Mouse (Mus musculus) c-Kit-positive CD71-negative TER-119-negative erythroid progenitor cells, embryonic 14.5 days (primary cell): ENCODE data around the gene Pde4d.

ENCODE experiments used
- DNase-seq: peaks from one replicate; pipeline ENCODE4 v3.0.0-alpha.2; 2013; ENCODE audit warnings: low read depth

Pde4d gene

DNA sequence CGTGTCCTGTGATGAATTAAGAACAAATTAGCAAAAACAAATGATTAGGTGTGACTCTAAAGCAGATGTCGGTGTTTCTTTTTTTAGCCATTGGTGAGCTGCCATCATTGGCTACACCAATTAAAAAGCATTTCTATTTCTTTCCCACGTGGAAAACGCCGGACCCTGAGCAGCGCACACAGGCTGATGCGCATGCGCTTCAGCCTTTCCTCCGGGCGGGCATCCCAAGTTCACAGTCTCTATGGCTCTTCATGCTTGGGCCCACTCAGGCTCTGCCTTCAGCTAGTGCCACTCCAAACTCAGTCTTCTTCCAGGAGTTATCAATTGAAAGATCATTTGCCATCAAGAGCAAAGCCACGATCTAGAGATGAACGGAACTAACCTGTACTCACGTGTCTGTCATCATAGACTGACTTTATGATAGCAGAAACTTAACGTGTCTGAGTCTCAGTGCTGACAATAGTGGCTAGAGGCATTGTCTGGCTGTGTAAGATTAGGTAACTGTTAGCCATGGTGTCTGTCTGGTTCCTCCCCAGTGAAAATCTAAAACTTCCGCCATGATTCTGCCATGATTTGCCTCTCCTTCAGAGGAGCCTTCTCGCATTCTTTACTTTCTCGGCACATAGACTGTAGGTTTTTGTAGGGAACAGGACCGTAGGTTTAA lies 1175.8 kb downstream of the Pde4d start:
- DNase-seq = no peak

DNA sequence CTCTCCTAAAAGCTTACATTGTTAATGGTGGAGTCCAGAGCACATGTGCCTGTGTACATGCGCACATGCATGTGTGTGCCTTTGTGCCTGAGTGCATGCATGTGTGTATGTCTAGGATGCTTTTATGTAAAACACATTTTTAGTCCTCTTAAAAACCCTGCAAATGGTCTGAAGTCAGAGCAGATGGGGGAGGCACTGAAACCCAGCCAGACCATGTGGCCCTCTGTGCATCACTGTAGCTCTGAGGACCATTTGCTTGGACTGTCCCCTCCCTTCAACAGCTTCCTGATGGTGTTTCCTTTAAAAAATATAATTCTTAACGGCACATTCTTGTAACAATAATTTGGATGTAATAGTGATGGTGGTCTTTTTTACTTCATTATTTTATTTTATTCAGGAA lies 1177.5 kb downstream of the Pde4d start:
- DNase-seq = no peak

DNA sequence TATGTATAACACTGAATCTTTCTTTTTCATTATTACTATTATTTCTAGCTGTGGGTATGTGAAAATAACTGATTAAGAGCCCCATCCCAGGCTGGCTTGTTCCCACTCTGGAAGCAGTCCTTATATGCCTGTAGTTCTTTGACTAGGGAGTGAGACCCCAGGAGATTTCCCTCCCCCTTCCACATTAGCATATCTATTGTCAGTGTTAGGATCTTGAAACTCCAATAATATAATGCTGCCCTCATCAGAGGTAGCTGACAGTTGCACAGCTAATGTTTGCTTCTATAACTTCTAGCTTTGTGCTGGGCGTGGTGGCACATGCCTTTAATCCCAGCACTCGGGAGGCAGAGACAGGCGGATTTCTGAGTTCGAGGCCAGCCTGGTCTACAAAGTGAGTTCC lies 1178.9 kb downstream of the Pde4d start:
- no peak for DNase-seq

GRCm38 (mm10) chr13:109629216-109629615 lies 1179.5 kb downstream of the Pde4d start:
- DNase-seq = no peak

- no peak for DNase-seq
Observed at GRCm38 (mm10) chr13:109631399-109632026, 1181.8 kb downstream of the Pde4d start.

GRCm38 (mm10) chr13:109632387-109633036 lies 1182.8 kb downstream of the Pde4d start:
- DNase-seq = no peak

GRCm38 (mm10) chr13:109633037-109633418 lies 1183.3 kb downstream of the Pde4d start:
- DNase-seq = no peak

GRCm38 (mm10) chr13:109635901-109636520 lies 1186.3 kb downstream of the Pde4d start:
- no peak for DNase-seq

- DNase-seq = no peak
Observed at GRCm38 (mm10) chr13:109638273-109638672, 1188.5 kb downstream of the Pde4d start.

DNA sequence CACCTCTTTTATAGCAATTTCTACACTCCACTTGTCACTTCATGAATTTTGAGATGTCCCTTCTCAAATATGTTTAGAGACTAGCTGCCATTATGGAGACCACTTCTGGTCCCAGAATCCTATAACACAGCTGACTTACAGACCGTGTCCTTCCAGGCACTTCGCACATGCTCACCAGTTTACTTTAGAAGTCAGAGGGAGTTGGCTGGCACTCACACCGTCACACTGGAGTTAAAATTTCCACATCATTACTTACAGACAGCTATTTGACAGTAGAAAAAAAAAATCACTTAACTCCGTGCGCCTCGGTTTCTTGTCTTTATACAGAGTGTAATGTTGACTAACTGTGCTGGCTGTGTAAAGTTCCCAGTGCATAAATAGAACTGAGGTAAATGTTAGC lies 1189.5 kb downstream of the Pde4d start:
- no peak for DNase-seq

DNA sequence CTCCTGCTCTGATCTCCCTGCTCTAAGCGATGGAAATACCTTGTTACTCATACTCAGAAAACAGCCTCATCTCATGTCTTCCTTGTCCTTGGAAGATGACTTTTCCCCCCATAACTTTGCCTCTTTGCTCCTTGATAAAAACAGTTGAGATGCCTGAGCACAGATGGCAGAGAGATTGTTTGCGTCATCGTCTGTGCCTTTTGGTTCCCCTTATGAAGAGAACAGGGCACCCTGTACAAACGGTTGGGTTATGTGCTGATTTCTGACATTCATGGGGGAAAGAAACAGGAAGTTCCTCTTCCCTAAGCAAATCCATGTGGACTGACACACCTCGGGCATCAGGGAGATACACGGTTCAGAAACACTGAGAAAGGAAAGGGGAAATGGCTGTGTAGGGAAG lies 1191.8 kb downstream of the Pde4d start:
- no peak for DNase-seq

DNA sequence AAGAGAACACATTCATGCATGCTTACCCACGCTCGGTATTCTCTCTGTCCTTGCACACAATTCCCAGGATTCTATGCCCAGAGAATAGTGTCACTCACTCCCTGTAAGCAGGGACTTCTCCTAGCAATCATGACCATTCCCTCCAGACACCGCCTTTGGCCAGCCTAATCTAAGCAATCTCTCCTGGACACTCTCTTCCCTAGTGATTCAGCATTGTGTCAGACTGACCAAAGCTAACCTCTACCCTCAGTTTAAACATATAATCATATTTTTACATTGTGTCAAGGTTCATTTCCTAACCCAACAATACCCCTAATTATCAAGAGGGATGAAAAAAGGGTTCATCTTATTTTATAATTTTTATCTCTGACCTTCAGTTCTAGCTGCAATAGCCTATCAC lies 1193.7 kb downstream of the Pde4d start:
- no peak for DNase-seq

GRCm38 (mm10) chr13:109644086-109644485 lies 1194.3 kb downstream of the Pde4d start:
- no peak for DNase-seq

DNA sequence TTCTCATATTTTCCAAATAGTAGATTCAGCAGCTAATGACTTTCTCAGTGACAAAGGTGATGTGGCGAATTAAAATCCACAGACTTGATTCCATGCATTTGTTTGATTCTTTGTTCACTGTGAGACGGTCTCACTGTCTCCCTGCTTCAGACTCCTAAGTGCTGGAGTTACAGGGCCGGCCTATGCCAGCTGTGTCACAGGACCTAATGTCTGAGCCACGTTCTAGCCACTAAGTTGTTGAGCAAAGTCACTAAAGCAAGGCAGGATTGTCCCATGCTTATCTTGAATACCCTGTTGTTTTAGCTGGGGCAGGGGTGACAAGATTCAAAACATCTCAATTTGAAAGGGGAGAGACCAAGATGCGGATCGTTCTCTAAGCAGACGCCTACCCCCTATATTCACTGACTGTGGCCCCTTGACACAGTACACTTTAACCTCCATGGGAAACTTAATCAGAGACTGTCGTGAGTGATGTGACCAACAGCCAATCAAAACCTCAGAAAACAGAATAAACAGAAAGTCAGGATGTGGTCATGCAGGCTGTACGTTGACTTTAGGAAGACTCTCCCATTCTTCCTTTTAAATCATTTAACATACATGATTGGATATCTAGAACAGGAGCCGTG lies 1195.6 kb downstream of the Pde4d start:
- DNase-seq = no peak

GRCm38 (mm10) chr13:109645910-109646284 lies 1196.1 kb downstream of the Pde4d start:
- DNase-seq = no peak

DNA sequence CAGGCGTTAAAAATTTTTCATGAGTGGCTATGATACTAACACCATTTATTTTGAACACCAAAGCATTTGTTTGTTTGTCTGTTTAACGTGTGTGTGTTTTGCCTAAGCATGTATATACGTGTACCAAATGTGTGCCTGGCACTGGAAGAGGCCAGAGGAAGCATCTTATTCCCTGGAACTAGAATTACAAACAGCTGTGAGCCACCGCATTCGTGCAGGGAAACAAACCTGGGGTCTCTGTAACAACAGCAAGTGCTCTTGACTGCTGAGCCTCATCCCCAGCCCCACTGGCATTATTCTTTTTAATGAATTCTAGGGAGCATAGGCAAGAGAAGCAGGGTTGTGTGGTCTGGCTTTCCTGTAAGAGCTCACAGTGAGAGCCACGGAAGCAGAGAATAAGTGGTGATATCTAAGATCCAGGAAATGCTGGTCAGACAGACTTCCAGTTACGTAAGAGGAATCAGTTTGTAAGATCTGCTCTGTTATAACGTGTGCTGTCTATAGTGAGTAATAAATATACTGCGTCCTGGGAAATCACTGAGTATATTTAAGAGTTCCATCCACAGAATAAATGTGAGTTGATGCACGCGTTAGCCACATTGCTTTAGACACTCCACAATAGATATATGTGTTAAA lies 1197.0 kb downstream of the Pde4d start:
- no peak for DNase-seq

GRCm38 (mm10) chr13:109647479-109648199 lies 1197.9 kb downstream of the Pde4d start:
- no peak for DNase-seq

- no peak for DNase-seq
Observed at GRCm38 (mm10) chr13:109648311-109648710, 1198.6 kb downstream of the Pde4d start.

GRCm38 (mm10) chr13:109651790-109652605 lies 1202.2 kb downstream of the Pde4d start:
- DNase-seq = no peak

GRCm38 (mm10) chr13:109652631-109653030 lies 1202.9 kb downstream of the Pde4d start:
- no peak for DNase-seq

DNA sequence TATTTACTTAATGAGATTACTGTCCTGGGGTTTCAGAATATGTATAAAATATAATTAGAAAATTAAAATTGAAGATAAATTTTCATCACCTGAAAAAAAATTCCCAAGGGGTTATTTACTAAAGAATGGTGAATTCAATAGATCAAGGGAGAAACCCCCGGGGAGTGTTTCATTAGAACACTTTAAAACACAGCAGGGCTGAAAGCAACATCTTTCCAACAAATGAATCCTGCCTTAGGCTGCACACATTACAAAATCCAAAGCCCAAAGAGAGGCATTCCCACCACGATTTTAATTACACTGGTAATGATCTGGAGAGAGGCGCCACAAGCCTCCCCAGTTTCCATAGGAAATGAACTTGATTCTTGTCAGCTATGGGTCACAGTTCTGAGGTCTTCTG lies 1205.6 kb downstream of the Pde4d start:
- DNase-seq = no peak
